Mouse (Mus musculus): Measurements from ENCODE around the gene Lhfp.

GRCm38 (mm10) chr3:53193441-53193840, 152.1 kb downstream of the Lhfp start:
- TF ChIP-seq CTCF (IDR thresholded peaks at IDR 0.05; ENCODE audit: low read depth): no peak
- no peak for TF ChIP-seq EP300 (optimal IDR thresholded peaks at IDR 0.05)
